Mouse (Mus musculus): ENCODE measurements around the gene Ambra1.

DNA sequence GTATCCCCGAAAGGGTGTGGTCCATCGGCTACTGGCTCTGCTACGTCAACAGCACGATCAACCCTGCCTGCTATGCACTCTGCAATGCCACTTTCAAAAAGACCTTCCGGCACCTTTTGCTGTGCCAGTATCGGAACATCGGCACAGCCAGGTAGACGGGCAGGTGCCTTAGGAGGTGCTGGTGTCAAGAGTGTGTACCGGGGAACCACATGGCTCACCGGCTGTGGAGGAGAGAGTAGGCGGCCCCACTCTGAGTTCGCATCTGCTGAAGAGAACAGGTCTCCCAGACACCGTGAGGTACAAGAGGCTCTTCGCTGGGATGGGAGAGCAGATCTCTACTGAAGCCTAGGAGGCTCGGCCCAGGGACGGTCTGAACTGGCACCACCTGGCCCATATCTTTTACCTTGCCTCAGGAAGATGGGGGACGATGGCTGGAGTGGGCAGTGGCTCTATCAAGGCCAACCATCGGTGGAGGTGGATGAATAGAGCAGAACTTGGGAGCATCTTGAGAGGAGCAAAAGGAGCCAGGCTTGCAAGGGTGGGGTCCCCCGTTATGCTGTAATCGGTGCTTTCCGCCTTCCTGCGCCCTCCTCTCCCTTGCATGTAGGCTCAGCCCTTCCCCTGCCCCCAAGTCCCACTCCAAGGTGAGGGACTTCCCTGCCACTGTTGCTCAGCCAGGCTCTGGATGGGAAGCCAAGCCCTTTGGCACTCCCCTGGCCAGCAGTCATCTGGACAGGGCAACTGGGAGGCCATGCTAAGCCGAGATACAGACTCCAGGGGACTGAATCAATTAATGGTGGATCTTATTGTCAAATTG, 198.8 kb downstream of the Ambra1 start:
- no peak for TF ChIP-seq CTCF (IDR thresholded peaks at IDR 0.05; ENCODE audit: low read depth, low read length)
- TF ChIP-seq POLR2A (IDR thresholded peaks at IDR 0.05; ENCODE audit: borderline replicate concordance, low read depth, low read length): no peak
